Mouse (Mus musculus) kidney, adult 2 months (tissue): Measurements from ENCODE around the gene Thrap3.

Experiments used
- CTCF ChIP-seq: fragments of 200-500 bp; conservative IDR thresholded peaks from 2 replicates; pipeline ENCODE4 v1.5.1; 2011; ENCODE audit warnings: low read depth, mild to moderate bottlenecking, control low read depth, low read length, moderate library complexity, mixed read lengths; ENCODE audit not compliant: insufficient read depth, insufficient read length
- POLR2A ChIP-seq: fragments of 200-500 bp; IDR thresholded peaks from one replicate; pipeline ENCODE4 v1.6.1; 2011; ENCODE audit warnings: low read depth, low read length, control low read depth

- TF ChIP-seq CTCF (no peak), POLR2A (no peak)
Measured at GRCm38 (mm10) chr4:126152864-126153263, 49.7 kb downstream of the Thrap3 start.
